Mouse (Mus musculus): ENCODE data around the gene Gm10912.
"Not testable (repeated sequence)": the region's sequence is repeated elsewhere in the genome, so short reads cannot be mapped to it uniquely, and the experiment has no call there.

DNA sequence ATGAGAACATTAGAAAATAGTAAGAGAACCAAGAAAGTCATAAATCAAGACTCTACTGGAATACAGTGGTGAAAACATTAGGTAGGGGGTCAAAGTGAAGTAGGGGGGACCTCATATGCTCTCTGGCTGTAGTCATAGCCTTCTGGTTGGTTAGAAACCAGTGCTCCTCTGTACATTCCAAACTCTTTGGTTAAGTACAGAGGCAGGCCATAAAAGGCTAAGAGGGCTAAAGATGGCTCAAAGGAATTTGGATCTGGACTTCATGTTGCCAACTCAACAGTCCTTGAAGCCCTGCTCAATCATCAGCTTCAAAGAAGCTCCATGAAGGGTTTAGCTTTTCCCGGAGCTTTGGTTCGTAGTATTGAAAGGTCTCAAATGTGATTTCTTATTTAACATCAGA is 43.4 kb downstream of the Gm10912 start:
- not testable (repeated sequence) for TF ChIP-seq CTCF (IDR thresholded peaks at IDR 0.05; ENCODE audit: control insufficient read depth, insufficient read depth, low read length); POLR2A (IDR thresholded peaks at IDR 0.05; ENCODE audit: borderline replicate concordance, control insufficient read depth, low read depth, low read length)

Measured in bone marrow, adult 2 months (tissue).